Mouse (Mus musculus): Measurements from ENCODE around the gene Fosl1.

DNA sequence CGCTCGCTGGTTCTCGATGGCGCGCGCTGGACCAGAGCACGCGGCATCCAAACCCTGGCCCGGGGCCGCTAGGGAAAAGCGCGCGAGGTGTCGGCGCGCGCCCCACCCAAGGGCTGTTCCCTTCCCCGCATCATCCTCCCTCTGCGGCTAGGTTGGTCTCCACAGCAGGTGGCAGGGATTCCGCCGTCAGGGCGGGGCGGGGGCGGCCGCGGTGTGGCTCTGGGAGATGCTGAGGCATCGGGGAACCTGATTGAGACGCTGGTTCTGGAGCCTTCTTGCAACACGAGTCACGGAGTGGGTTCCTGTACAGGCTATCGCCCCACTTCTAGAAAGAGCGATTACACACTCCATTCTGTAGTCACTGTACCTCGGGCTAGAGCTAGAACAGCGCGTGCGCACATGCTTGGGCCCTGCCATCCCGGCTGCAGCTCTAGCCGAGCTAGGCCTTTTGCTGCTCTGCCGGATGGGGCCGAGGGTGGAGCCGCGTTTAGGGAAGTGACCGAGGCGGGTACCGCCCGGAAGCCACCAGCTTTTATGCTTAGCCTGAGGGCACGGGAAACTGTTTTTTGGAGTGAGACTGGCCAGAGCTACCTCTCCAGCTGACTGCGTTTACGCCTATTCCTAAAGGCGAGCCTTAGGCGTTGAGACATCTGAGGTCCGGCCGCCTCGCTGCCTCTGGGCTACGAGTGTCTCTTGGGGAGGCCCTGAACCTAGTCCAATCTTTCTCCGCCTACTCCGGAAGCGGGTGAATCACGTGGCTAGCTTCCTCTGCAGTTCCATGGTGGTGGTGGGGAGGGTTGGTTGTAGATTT, 43.8 kb downstream of the Fosl1 start:
- peak; percentile 23; the same call in 1 of the 2 replicates for TF ChIP-seq EP300 (IDR thresholded peaks at IDR 0.05)
- TF ChIP-seq CTCF (IDR thresholded peaks at IDR 0.05): no peak

All from lung, postnatal 0 days (tissue).